Mouse (Mus musculus) cerebellum, adult 2 months (tissue): ENCODE data around the gene Zfp111. TPM values are rescaled to one million over a fixed set of nuclear protein-coding genes. Genes with fewer than 3 reads are reported as not detected.
A peak's percentile ranks its signal among the peaks of the same experiment; 100 is the strongest.

Experiments
- DNase-seq, 2 experiments: peaks; one replicate each; pipeline ENCODE4 v3.0.0; 2021
- H3K27ac ChIP-seq: fragments of 200-500 bp; 2 replicates; pipeline ENCODE4 v1.5.1; 2012; ENCODE audit warnings: low read length, control low read depth, inconsistent platforms; ENCODE audit not compliant: insufficient read depth
- H3K27me3 ChIP-seq: fragments of 200-500 bp; 2 replicates; pipeline ENCODE4 v1.6.1; 2012; ENCODE audit warnings: inconsistent platforms, mild to moderate bottlenecking, low read length, moderate library complexity; ENCODE audit not compliant: control insufficient read depth, insufficient read depth
- H3K4me1 ChIP-seq: fragments of 200-500 bp; 2 replicates; pipeline ENCODE4 v1.6.1; 2011; ENCODE audit warnings: low read length; ENCODE audit not compliant: control insufficient read depth, insufficient read depth
- H3K4me3 ChIP-seq: fragments of 200-500 bp; replicated peaks from 2 replicates; pipeline ENCODE3; 2011; ENCODE audit warnings: mild to moderate bottlenecking, low read depth, low read length, control low read depth; ENCODE audit not compliant: insufficient read depth
- CTCF ChIP-seq: fragments of 200-500 bp; IDR thresholded peaks from 2 replicates; pipeline ENCODE4 v1.5.1; 2011; ENCODE audit warnings: low read depth, mild to moderate bottlenecking, control low read depth, low read length, moderate library complexity, borderline replicate concordance; ENCODE audit not compliant: insufficient read depth
- POLR2A ChIP-seq: fragments of 200-500 bp; IDR thresholded peaks from 2 replicates; pipeline ENCODE4 v1.6.1; 2011; ENCODE audit warnings: low read length, control low read depth, borderline replicate concordance; ENCODE audit not compliant: insufficient read depth
- WGBS: fragments of 180-500 bp; shearing (Covaris S2); methylation state at CpG from one replicate; pipeline ENCODE4 v1.1.7; 2018; 5-methylcytosine and 5-hydroxymethylcytosine counted together
- polyA plus RNA-seq: library from polyadenylated mRNA; depleted of rRNA; stranded (reverse); fragments of >200 nt; gene quantifications from 2 replicates; pipeline ENCODE4 v1.2.3, GENCODE M21; 2012; rRNA removed

Gene Zfp111
- 5.3 and 5.5 TPM in 2 replicates for polyA plus RNA-seq

GRCm38 (mm10) chr7:24211343-24211742, at the start of gene Zfp111:
TSS of gene Zfp111 (minus strand) at chr7:24211443.
- DNase-seq = no peak
- Histone ChIP-seq H3K27me3 (no peaks in the 10 kb centered on the region), H3K27ac (no peak within 1 kb of the TSS), H3K4me3 (no peak within 1 kb of the TSS), H3K4me1 (peaks cover 2% of the 10 kb centered on the region; the same call in 1 of the 2 replicates)
- no peak for TF ChIP-seq POLR2A
- no peak for TF ChIP-seq CTCF
- WGBS = 81% methylated on average over 5 of the region's 5 CpGs

- no peak for TF ChIP-seq CTCF
- no peak for DNase-seq
- 0 out of 2 replicates have a peak, but pooled peaks cover 3% of the 10 kb centered on the region for H3K4me1 ChIP-seq
- no peak overlapping the region for H3K4me3 ChIP-seq
- H3K27me3 ChIP-seq = no peaks in the 10 kb centered on the region
- H3K27ac ChIP-seq = no peak overlapping the region
- WGBS = 85% methylated on average over 4 of the region's 4 CpGs
Measured at GRCm38 (mm10) chr7:24260000-24260312, 48.7 kb upstream of the Zfp111 start.

GRCm38 (mm10) chr7:24259306-24259999, 48.2 kb upstream of the Zfp111 start:
- Histone ChIP-seq H3K4me1 (0 out of 2 replicates have a peak, but pooled peaks cover 3% of the 10 kb centered on the region), H3K27me3 (no peaks in the 10 kb centered on the region), H3K27ac (no peak overlapping the region), H3K4me3 (no peak overlapping the region)
- TF ChIP-seq CTCF (no peak), POLR2A (no peak)
- 86% methylated on average over 13 of the region's 13 CpGs for WGBS
- DNase-seq = no peak

- 14% methylated on average over 21 of the region's 21 CpGs for WGBS
- peak; percentile 88 to 93 for DNase-seq
- peak within 1 kb of the TSS; percentile 75 for H3K27ac ChIP-seq
- H3K4me3 ChIP-seq = peak within 1 kb of the TSS; percentile 79
- 0 out of 2 replicates have a peak, but pooled peaks cover 3% of the 10 kb centered on the region for H3K4me1 ChIP-seq
- TF ChIP-seq POLR2A (peak; percentile 85), CTCF (no peak)
- no peaks in the 10 kb centered on the region for H3K27me3 ChIP-seq
Measured at GRCm38 (mm10) chr7:24254633-24255474, 43.6 kb upstream of the Zfp111 start, which contains the start of gene Zfp108. TSS of gene Zfp108 (plus strand) at chr7:24254794.

- 0 out of 2 replicates have a peak, but pooled peaks cover 3% of the 10 kb centered on the region for H3K4me1 ChIP-seq
- H3K27ac ChIP-seq = no peak overlapping the region
- no peak overlapping the region for H3K4me3 ChIP-seq
- no peaks in the 10 kb centered on the region for H3K27me3 ChIP-seq
- DNase-seq = peak in 1 of 2 experiments; percentile 30
- no peak for TF ChIP-seq POLR2A
- no peak for TF ChIP-seq CTCF
- WGBS = 57% methylated on average over 9 of the region's 9 CpGs
Measured at GRCm38 (mm10) chr7:24253779-24254615, 42.8 kb upstream of the Zfp111 start.

GRCm38 (mm10) chr7:24237040-24237791, 26.0 kb upstream of the Zfp111 start, which contains the start of gene Zfp109:
TSS of gene Zfp109 (minus strand) at chr7:24237560.
- H3K4me3 ChIP-seq = peak within 1 kb of the TSS; percentile 97
- peak; percentile 76 to 78 for DNase-seq
- TF ChIP-seq CTCF (no peak), POLR2A (peak; percentile 53; the same call in 1 of the 2 replicates)
- H3K27ac ChIP-seq = no peak within 1 kb of the TSS
- no peaks in the 10 kb centered on the region for H3K27me3 ChIP-seq
- no peaks in the 10 kb centered on the region for H3K4me1 ChIP-seq
- WGBS = 7% methylated on average over 28 of the region's 28 CpGs

- WGBS = 77% methylated on average over 2 of the region's 2 CpGs
- Histone ChIP-seq H3K4me1 (peaks cover 2% of the 10 kb centered on the region; the same call in 1 of the 2 replicates), H3K27me3 (no peaks in the 10 kb centered on the region), H3K4me3 (no peak overlapping the region), H3K27ac (no peak overlapping the region)
- TF ChIP-seq CTCF (no peak), POLR2A (no peak)
- no peak for DNase-seq
Measured at GRCm38 (mm10) chr7:24210296-24210695, 947 bp downstream of the Zfp111 start.
